Mouse (Mus musculus) embryonic stem cell, embryonic (primary cell): Measurements from ENCODE around the gene Aox2.
"Not testable (repeated sequence)": the region's sequence is repeated elsewhere in the genome, so short reads cannot be mapped to it uniquely, and the experiment has no call there.

Experiments used
- CTCF ChIA-PET, 4 experiments: fragments of 300-600 bp in 2 of 4; fragments of 350-600 bp in 2 of 4; sonication (Branson Sonifier 250); formaldehyde crosslinking; loops; one replicate each; lab custom pipeline; 2022; ENCODE audit warnings: inconsistent platforms in 2 of 4; lab: Charles Lee
- POLR2A ChIA-PET, 4 experiments: fragments of 300-600 bp in 2 of 4; fragments of 350-600 bp in 2 of 4; sonication (Branson Sonifier 250); formaldehyde crosslinking; loops; one replicate each; lab custom pipeline; 2022; ENCODE audit warnings: antibody characterized with exemption in 4 of 4, inconsistent platforms in 1 of 4; lab: Charles Lee

The Aox2 gene

DNA sequence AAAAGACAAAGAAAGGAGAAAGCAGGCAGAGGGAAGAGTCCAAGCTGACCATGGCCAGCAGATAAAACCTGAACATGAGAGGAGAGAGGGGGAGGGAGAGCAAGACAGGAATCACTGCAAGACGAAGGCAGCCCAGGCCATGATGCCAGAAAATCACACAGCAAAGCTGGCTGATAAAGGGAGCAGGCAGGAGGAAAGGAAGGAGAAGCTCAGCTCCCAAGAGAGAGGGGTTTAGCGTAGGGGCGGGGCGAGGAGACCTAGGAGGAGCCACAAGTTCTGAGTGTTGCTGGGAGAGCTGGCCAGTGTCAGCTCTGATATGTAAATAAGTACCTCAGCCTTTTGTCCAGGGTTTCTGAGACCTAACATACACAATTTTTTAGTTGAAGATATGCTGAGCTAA, 84.2 kb downstream of the Aox2 start:
- ChIA-PET POLR2A (interaction anchor here in 3 of 4 experiments (0.6 to 3.7 kb wide), 33 partner anchors 9 to 1247 kb away, joined by 3 to 20 read pairs (median 3); partner anchors contain the start of genes Bzw1 (in 2 of the 3), Ppil3 (in 2 of the 3), 1700066M21Rik (in 1 of the 3) and Clk1 (in 1 of the 3)), CTCF (interaction anchor here in 2 of 4 experiments (0.5 to 0.7 kb wide), 3 partner anchors 16 to 366 kb away, joined by 3 to 5 read pairs (median 4); no protein-coding TSS in a partner anchor)

DNA sequence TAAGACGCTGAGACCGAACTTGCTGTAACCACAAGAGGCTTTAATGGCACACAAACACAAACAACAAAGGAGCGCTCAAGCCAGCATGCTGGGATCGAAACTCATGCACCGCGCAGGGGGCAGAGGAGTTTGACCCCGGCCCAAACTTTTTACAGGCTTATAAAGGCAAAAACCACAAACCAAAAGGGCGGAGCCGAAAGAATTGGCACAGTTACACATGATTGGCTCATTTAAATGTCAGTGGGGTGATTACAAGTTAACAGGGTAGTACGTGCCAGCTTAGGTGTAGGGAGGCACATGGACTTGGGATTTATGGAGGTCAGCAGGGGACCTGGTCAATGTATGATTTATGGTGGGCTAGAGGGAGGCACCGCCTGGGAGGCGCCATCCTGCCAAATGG, 86.4 kb downstream of the Aox2 start:
- CTCF ChIA-PET, result interaction anchor here in 1 of 4 experiments (0.5 kb wide), 1 partner anchor 252 kb away, joined by 5 read pairs; the partner anchor contains the start of gene Aox3
- POLR2A ChIA-PET, result interaction anchor here in 1 of 4 experiments (0.9 to 3.7 kb wide), 5 partner anchors 20 to 49 kb away, joined by 3 to 20 read pairs (median 4); partner anchors contain the start of gene Bzw1

DNA sequence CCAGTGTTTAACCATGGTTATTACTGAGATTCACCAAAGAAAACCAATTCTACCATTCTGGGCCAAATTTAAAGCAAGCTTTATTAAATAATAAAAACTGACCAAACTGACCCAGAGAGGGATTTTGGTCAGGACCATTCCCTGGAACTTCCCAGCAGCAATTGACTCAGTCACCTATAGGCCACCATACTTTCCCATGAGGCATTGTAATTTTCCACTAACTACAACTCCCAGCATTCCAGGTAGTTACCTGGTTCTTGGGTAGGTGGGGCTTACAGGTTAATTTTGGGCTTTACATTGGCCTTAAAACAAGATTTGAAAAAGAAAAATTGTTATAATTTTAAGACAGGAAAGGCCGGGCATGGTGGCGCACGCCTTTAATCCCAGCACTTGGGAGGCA, 87.7 kb downstream of the Aox2 start:
- POLR2A ChIA-PET, result interaction anchor here in 3 of 4 experiments (1.0 to 3.3 kb wide), 12 partner anchors 9 to 58 kb away, joined by 3 to 34 read pairs (median 6); partner anchors contain the start of genes Bzw1 (in 3 of the 3) and Clk1 (in 1 of the 3)
- CTCF ChIA-PET, result no interaction called here

DNA sequence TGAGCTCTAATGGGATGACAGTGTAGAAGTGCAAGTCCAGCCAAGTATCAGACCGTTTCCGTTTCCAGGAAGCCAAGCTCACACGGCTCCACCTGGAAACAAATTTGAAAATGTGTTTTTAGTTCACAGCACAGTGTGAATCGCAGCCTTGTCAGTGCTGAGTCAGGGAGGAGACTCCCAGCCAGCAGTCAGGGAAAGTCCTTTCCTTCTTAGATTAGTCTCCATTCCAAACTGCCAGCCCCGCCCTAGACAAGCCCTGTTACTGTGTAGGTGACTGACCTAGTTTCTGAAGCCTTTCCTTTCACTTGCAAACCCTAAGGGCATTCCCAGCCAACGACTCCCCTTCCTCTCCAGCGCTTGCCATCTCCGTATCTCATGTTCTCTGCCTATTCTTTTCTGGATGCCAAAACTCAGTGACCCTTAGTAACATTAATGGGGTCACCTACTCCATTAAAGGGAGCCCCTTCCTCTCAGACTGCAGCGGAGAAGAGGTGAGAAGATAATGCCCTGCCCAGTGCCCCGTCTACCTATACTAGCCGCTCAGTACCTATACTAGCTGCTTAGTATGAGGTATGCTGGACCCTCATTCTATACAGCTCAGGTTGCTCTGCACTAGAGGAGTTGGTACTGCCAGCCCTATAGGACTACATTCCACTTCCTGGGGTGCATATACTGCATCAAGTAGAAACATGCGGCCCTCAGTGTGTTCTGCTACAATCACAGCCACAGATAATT, 88.8 kb downstream of the Aox2 start:
- ChIA-PET CTCF (no interaction called here), POLR2A (interaction anchor here (0.5 to 3.3 kb wide), 29 partner anchors 8 to 350 kb away, joined by 3 to 34 read pairs (median 4); partner anchors contain the start of genes Bzw1 (in 3 of the 4) and Clk1 (in 1 of the 4))

DNA sequence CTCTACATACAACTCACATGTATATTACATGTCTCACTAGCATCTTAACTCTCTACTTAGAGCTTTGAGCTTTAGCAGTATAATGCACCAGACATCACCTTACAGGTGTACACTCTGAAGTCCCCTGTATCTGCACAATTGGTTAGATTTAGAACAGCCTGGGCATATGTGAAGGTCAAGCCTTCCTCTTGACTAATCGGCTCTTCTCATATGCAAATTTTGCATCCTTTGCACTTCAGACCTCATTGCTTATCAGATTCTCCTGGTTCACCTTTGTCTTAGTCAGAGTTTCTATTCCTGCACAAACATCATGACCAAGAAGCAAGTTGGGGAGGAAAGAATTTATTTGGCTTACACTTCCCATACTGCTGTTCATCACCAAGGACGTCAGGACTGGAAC, 91.6 kb downstream of the Aox2 start:
- POLR2A ChIA-PET, result interaction anchor here in 1 of 4 experiments (1.2 kb wide), 1 partner anchor 23 kb away, joined by 6 read pairs; the partner anchor contains the start of gene Bzw1

DNA sequence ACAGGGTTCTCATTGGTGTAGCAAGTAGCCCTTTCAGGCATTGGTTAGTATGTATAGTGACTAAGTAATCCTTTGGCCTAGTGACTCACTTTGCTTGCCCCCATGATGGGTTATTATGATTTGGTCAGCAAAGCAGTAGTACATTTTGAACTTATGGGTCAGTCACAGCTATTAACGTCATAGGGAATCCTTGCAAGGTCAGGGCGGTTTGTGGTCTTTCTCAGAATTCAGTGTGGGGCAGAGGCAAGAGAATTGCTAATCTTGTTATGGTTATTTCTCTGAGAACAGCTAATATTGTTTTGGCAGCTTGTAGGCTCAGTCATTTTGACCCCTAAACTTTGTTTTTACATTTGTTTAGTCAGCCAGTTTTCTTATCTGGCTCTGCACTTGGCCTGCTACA, 96.1 kb downstream of the Aox2 start:
- POLR2A ChIA-PET, result interaction anchor here in 2 of 4 experiments (0.6 to 2.0 kb wide), 2 partner anchors 8 to 17 kb away, joined by 5 to 11 read pairs; no protein-coding TSS in a partner anchor
- CTCF ChIA-PET, result not testable (repeated sequence)

More for the DNA sequence above, 91.6 kb downstream of the Aox2 start:
- CTCF ChIA-PET, result interaction anchor here in 1 of 4 experiments (1.3 kb wide), 1 partner anchor 23 kb away, joined by 3 read pairs; the partner anchor contains the start of gene Bzw1

DNA sequence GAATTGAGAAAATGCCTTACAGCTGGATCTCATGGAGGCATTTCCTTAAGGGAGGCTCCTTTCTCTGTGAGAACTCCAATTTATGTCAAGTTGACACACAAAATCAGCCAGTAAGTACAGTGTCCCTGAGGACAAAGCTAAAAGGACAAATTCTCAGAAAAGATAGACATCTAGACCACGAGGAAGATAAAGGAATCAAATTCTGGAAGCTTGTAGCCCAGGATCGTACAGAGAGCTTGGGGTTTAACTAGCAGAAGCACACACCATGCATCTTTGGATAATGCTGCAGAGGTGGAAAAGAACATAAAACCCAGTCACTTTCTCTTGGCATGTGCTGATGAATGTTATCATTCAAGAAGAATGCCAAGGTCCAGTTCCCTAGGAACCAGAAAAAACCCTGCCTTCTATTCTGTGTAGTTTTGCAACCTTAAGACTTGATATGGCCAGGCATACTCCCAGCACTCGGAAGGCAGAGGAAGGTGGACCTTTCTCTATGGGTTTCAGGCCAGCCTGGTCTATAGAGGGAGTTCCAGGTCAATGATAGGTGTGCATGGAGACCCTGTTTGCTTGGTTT, 97.5 kb downstream of the Aox2 start:
- ChIA-PET CTCF (interaction anchor here in 1 of 4 experiments (1.3 kb wide), 1 partner anchor 20 kb away, joined by 3 read pairs; no protein-coding TSS in a partner anchor), POLR2A (interaction anchor here in 2 of 4 experiments (0.8 to 3.3 kb wide), 6 partner anchors 9 to 34 kb away, joined by 3 to 14 read pairs (median 4); partner anchors contain the start of gene Bzw1 (in 1 of the 2))

DNA sequence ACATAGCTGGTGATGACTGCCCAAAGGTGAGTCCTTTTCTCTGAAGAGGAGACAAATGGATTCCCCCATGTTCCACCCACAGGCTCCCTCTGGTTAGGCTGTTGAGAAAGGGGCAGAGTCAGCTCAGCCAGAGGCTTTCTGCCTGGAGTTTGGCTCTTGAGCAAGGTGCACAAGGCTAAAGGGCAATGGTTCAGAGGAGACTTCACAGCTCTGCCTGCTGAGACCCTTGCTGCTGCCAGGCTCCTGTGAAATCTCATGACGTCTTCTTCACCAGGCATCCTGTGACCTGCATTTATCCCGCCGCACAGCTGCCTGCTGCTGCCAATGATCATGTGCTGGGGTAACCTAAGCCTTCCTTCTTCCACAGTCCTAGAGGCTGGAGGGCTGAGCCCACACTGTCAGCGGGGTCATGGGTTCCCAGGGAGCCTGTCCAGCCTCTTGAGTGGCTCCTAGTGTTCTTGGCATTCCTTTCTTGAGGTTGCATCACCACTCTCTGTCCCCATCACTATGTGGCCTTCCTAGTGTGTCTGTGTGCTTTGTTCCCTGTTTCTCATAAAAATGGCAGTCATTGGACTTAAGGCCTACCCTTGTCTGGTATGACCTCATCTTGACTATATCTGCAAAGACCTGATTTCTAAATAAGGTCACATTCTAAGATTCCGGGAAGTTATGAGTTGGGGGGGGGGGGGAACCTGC, 104.6 kb downstream of the Aox2 start:
- ChIA-PET POLR2A (interaction anchor here (0.6 to 3.0 kb wide), 25 partner anchors 8 to 243 kb away, joined by 3 to 24 read pairs (median 3); partner anchors contain the start of genes Bzw1 (in 3 of the 4) and Clk1 (in 2 of the 4)), CTCF (no interaction called here)

DNA sequence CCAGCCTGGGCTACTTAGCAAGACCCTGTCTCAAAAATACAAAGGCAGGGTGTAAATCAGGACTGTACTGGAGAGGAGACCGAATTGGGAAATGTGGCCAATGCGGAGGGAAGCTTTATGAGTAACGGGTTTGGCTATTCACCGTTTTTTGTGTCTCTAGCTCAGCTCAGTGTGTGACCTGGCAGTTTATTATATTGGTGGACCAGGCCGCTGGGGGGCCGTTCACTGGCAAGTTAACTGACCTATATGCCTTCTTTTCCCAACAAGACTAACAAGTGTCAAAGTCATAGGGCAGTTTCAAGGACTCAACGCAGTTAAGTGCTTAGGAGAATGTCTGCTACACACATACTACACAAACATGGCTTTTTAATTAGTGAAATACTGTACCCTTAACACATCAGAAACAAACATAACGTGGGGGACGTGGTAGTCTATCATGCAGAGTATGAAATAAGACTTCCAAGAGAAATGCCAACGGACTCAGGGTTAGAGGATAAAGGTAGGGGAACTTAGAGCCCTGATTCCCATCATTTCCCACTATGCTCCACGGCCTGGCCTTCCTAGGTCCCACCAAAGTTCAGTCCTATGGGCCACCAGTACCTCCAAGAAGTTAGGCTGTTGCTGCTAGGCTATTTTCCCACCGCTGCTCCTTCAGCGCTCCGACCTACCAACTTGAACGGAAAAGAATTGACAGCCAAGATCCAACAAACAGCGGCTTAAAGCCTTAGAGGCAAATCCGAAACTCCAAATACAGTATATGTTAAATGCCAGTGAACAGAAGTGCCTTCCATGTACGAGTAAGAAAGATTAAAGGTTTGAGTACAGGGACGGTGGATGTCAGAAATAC, 113.5 kb downstream of the Aox2 start:
- ChIA-PET POLR2A (interaction anchor here in 3 of 4 experiments (0.6 to 1.7 kb wide), 15 partner anchors 9 to 107 kb away, joined by 3 to 5 read pairs (median 3); partner anchors contain the start of gene Clk1 (in 2 of the 3)), CTCF (interaction anchor here in 1 of 4 experiments (1.1 kb wide), 1 partner anchor 356 kb away, joined by 3 read pairs; no protein-coding TSS in a partner anchor)

DNA sequence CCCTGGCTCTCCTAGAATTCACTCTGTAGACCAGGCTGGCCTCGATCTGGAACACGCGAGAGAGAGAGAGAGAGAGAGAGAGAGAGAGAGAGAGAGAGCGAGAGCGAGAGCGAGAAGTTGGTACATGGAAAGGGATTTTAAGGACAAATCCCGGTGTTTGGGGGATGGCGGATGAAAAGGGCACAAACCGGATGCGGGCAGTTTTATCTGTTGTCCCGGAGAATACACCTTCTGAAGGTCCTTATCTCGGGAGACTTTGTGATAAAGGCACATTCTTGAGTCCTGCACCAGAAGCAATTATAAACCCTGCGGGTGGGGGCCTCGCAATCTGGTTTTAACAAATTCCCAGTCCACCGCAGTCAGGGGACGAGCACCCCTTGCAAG, 114.1 kb downstream of the Aox2 start:
- ChIA-PET CTCF (interaction anchor here in 1 of 4 experiments (0.6 to 1.4 kb wide), 3 partner anchors 96 to 660 kb away, joined by 3 to 7 read pairs (median 3); no protein-coding TSS in a partner anchor), POLR2A (interaction anchor here (0.8 to 12.1 kb wide), 39 partner anchors 8 to 618 kb away, joined by 3 to 310 read pairs (median 9); partner anchors contain the start of genes Clk1 (in 2 of the 4), Nif3l1 (in 2 of the 4), Orc2 (in 2 of the 4) and Ppil3 (in 2 of the 4))

DNA sequence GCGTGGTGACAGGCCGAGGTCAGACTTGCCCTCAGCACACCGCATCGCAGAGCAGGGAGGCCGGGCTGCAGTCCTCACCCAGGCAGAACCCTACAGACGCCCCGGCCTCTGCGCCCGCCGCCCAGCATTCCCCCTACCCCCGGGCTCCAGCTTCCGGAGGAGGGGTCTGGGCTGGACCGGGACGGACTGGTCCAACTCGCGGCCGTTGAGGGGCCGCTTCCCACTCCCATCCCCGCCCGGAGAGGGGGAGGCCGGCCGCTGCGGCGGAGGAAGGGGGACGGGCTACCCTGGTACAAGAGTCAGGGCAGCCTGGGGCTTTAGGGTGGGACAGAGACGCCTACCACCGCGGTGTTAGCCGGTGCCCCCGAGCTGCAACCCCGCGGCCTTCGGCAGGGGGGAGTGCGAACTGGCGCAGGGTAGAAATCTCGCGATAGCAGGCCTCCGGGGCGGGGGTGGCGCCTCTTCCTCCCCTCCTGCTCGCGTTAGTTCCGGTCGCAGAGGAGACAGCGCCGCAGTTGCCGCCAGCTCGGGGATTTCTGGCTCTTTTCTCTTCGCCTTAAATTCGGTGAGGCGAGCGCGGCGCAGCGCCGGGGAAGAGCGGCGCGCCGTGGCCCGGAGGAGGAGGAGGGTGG, 114.6 kb downstream of the Aox2 start, which contains the start of gene Bzw1:
Gene Bzw1 (plus strand): TSS at position 247 of the 632 bp plus-strand sequence.
- POLR2A ChIA-PET, result interaction anchor here (0.5 to 12.1 kb wide), 48 partner anchors 9 to 660 kb away, joined by 3 to 310 read pairs (median 7); partner anchors contain the start of genes Clk1 (in 3 of the 4), Nif3l1 (in 2 of the 4), Orc2 (in 2 of the 4) and Ppil3 (in 2 of the 4)
- CTCF ChIA-PET, result interaction anchor here in 2 of 4 experiments (0.6 to 1.4 kb wide), 5 partner anchors 24 to 660 kb away, joined by 3 to 7 read pairs (median 3); no protein-coding TSS in a partner anchor

DNA sequence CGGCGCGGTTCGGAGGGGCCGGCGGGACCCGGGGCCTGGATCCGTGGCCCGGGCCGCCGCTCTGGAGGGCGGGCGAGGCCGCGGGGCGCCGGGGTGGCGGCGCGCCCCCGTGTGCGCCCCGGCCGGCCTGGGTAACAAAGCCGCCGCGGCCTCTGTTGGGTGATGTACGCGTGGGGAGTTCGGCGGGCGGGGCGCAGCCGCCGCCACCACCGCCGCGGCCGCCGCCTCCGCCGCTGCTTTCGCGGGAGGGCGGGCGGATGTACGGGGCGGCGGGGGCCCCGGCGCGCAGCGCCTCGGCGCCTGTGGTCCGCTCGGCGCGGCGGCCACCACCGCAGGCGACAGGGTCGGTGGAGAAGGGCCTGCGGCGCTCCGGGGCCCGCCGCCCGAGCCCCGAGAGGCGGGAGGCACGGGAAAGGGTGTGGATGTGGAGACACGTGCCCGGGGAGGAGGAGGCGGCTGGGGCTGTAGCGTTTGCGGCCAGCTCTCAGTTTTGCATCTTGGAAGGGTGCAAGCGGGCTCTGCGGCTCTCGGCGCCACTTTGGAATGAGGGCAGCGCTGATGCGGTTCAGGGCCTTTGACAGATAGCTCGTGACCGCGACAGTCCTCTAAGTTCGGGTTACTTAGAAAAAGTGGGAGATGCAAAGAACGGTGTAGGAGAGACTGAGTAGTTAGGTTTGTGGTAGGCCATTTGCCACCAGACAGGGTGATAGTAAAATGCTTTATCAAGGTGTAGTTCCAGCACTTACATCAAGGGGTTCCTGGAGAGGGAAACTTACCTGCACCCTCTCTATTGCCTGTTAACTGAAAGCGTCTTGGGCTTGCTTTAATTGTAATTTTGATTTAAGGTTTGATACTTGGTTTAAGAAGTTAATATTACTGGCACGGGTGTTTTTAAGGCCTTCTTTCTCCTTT, 115.4 kb downstream of the Aox2 start:
- ChIA-PET POLR2A (interaction anchor here (0.5 to 12.1 kb wide), 62 partner anchors 9 to 1211 kb away, joined by 3 to 310 read pairs (median 5); partner anchors contain the start of genes Clk1 (in 3 of the 4), Nif3l1 (in 2 of the 4), Orc2 (in 2 of the 4) and Ppil3 (in 2 of the 4)), CTCF (interaction anchor here in 2 of 4 experiments (0.5 to 1.4 kb wide), 5 partner anchors 24 to 1221 kb away, joined by 3 read pairs; no protein-coding TSS in a partner anchor)

DNA sequence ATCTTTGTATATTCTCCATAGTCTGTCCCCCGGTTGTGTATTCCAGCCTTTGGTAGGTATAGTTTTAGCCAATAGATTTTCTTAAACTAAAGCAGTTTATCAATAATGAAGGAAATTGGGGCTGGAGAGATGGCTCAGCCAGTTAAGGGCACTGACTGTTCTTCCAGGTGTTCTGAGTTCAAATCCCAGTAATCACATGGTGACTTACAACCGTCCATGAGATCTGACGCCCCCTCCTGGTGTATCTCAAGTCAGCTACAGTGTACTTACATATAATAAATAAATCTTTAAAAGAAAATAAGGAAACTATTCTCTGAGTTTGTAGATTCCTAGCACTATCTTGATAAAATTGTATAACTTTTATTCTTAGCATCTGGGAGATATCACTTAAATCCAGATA, 117.2 kb downstream of the Aox2 start:
- ChIA-PET POLR2A (interaction anchor here in 3 of 4 experiments (0.7 to 12.1 kb wide), 17 partner anchors 7 to 399 kb away, joined by 3 to 310 read pairs (median 15); partner anchors contain the start of genes Clk1 (in 2 of the 3), Nif3l1 (in 1 of the 3) and Ppil3 (in 1 of the 3)), CTCF (interaction anchor here in 3 of 4 experiments (0.9 to 2.3 kb wide), 7 partner anchors 13 to 238 kb away, joined by 3 to 10 read pairs (median 3); no protein-coding TSS in a partner anchor)

DNA sequence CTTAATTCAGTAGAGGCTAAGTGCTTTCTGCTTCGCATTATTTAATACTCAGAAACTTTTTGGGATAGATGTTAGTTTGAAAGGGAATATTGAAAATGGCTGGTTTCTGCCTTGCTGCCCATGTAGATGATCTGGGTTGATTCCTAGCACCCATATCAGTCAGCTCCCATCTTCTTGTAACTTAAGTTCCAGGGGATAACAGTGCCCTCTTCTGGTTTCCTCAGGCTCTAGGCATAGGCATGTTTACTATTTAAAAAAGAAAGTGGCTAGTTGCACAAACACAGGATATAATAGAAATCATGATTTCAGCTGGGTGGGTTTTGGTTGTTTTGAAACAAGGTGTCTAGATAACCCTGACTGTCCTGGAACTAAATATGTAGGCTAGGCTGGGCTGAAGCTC, 118.1 kb downstream of the Aox2 start:
- CTCF ChIA-PET, result interaction anchor here in 3 of 4 experiments (0.7 to 2.3 kb wide), 11 partner anchors 12 to 239 kb away, joined by 3 to 10 read pairs (median 4); no protein-coding TSS in a partner anchor
- POLR2A ChIA-PET, result interaction anchor here (0.5 to 12.1 kb wide), 35 partner anchors 6 to 1086 kb away, joined by 3 to 310 read pairs (median 4); partner anchors contain the start of genes Clk1 (in 3 of the 4), Nif3l1 (in 1 of the 4), Orc2 (in 1 of the 4) and Ppil3 (in 1 of the 4)
